Mouse (Mus musculus) liver, embryonic 14.5 days (tissue): ENCODE measurements around the gene Scnn1b. TPM values are rescaled to one million over a fixed set of nuclear protein-coding genes. Genes with fewer than 3 reads are reported as not detected.

Experiments used
- ATAC-seq: fragments of 200-750 bp; cut with Nextera tagmentation; 2 replicates; pipeline ENCODE4 v1.8.0; 2017; ENCODE audit warnings: moderate number of reproducible peaks, mild to moderate bottlenecking, moderate library complexity; ENCODE audit not compliant: insufficient read depth
- DNase-seq, 3 experiments: peaks; one replicate each; pipeline ENCODE4 v3.0.0-alpha.2; 2012 to 2013; ENCODE audit warnings: low read depth in 3 of 3, low spot score in 3 of 3
- H3K27ac ChIP-seq: fragments of 300-500 bp; sonication (generic); 2 replicates; pipeline ENCODE4 v1.5.1; 2014; ENCODE audit warnings: moderate library complexity, mild to moderate bottlenecking, control low read depth, inconsistent platforms
- H3K27me3 ChIP-seq: fragments of 300-500 bp; sonication (generic); 2 replicates; pipeline ENCODE4 v1.6.1; 2014; ENCODE audit warnings: mild to moderate bottlenecking, low read length, moderate library complexity; ENCODE audit not compliant: control insufficient read depth, insufficient read depth
- H3K36me3 ChIP-seq: fragments of 300-500 bp; sonication (generic); replicated peaks from 2 replicates; pipeline ENCODE4 v1.6.1; 2014; ENCODE audit warnings: low read depth; ENCODE audit not compliant: control insufficient read depth, insufficient read depth
- H3K4me1 ChIP-seq, 2 experiments: fragments of 200-500 bp in 1 of 2; fragments of 300-500 bp in 1 of 2; sonication (generic) in 1 of 2; replicated peaks; 2 replicates each; pipeline ENCODE4 v1.6.1; 2012 to 2014; ENCODE audit warnings: antibody characterized with exemption in 1 of 2, inconsistent platforms in 1 of 2, low read length in 1 of 2; ENCODE audit not compliant: control insufficient read depth in 2 of 2, insufficient read depth in 2 of 2
- H3K4me2 ChIP-seq: fragments of 300-500 bp; sonication (generic); 2 replicates; pipeline ENCODE4 v1.6.1; 2014; ENCODE audit warnings: low read depth, mild to moderate bottlenecking, control low read depth, moderate library complexity
- H3K4me3 ChIP-seq, 2 experiments: fragments of 200-500 bp in 1 of 2; fragments of 300-500 bp in 1 of 2; sonication (generic) in 1 of 2; 2 replicates each; pipeline ENCODE4 v1.5.1; 2012 to 2014; ENCODE audit warnings: low read depth in 2 of 2, low read length in 2 of 2, mild to moderate bottlenecking in 2 of 2, control low read depth in 1 of 2, inconsistent platforms in 1 of 2, moderate library complexity in 1 of 2; ENCODE audit not compliant: insufficient read depth in 1 of 2
- H3K9ac ChIP-seq: fragments of 300-500 bp; sonication (generic); replicated peaks from 2 replicates; pipeline ENCODE4 v1.6.1; 2014; ENCODE audit warnings: mild to moderate bottlenecking, control low read depth, moderate library complexity
- H3K9me3 ChIP-seq: fragments of 300-500 bp; sonication (generic); 2 replicates; pipeline ENCODE4 v1.6.1; 2016; ENCODE audit warnings: low read length, mixed read lengths; ENCODE audit not compliant: control insufficient read depth
- CTCF ChIP-seq: IDR thresholded peaks from 2 replicates; pipeline ENCODE4 v1.5.1; 2016; ENCODE audit warnings: antibody characterized with exemption, low read depth, control low read depth
- EP300 ChIP-seq: IDR thresholded peaks from 2 replicates; pipeline ENCODE4 v1.6.1; 2016; ENCODE audit warnings: antibody characterized with exemption, low read depth
- WGBS: fragments of 180-500 bp; shearing (Covaris S2); extraction: QIAGEN DNeasy Blood & Tissue Kit; methylation state at CpG from one replicate; pipeline ENCODE4 v1.1.7; 2014; ENCODE audit not compliant: insufficient replicate concordance; 5-methylcytosine and 5-hydroxymethylcytosine counted together
- polyA plus RNA-seq, 2 experiments: library from polyadenylated mRNA; depleted of rRNA in 1 of 2; stranded (reverse) in 1 of 2; unstranded in 1 of 2; fragments of >200 nt; fragmentation: Nextera tagmentation in 1 of 2; extraction: Ambion mirVana in 1 of 2; gene quantifications; 2 replicates each; pipeline versions ENCODE4 v1.2.1 to v1.2.3; 2012 to 2014

Gene Scnn1b
- polyA plus RNA-seq, 2 experiments, result 0.01 TPM; not detected in 1

DNA sequence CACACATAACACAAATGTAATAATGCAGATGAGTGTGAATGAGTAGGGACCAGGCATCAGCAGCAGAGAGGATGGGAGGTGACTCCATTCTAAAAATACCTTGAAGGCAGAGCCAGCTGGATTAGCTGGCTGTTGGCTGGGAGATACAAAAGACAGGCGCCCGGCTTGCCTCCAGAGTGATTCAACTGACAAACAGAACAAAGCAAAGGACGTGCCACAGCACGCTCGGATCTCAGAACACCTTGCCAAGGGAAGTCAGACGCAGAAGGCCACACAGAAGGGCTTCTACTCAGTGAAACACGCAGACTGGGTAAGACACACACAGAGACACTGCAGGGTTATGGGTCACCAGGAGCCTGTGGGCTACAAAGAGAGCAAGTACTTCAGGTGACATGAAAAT, 24.0 kb upstream of the Scnn1b start:
- no peaks in the 10 kb centered on the region for H3K4me1 ChIP-seq
- ATAC-seq (no peak), DNase-seq (no peak)
- 71% methylated on average over 7 of the region's 7 CpGs for WGBS
- TF ChIP-seq EP300 (no peak), CTCF (no peak)
- no peaks in the 10 kb centered on the region for H3K9me3 ChIP-seq
- no peaks in the 10 kb centered on the region for H3K36me3 ChIP-seq
- H3K9ac ChIP-seq, result no peak overlapping the region
- H3K4me2 ChIP-seq, result no peak overlapping the region
- no peaks in the 10 kb centered on the region for H3K27me3 ChIP-seq
- H3K27ac ChIP-seq, result no peak overlapping the region
- H3K4me3 ChIP-seq, result no peak overlapping the region

DNA sequence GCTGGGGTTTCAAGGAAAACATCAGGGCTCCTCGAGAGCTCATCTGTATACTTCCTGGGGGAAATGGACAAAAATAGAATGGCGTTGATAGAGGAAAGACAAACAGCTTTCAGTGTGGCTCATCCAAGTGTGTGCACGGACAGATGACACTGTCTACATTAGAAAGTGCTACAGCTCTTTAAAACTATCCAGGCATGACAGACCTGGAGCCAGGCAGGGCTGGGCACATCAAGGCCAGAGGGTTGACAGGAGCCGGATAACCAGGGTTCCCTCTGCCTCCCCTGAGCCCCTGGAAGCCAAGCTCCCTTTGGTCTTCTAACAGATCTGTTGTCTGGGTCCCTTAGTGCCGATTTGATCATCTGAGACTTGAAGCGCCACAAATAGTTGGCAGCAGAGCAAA, 22.6 kb upstream of the Scnn1b start:
- Histone ChIP-seq H3K27me3 (no peaks in the 10 kb centered on the region), H3K4me2 (no peak overlapping the region), H3K9ac (no peak overlapping the region), H3K4me1 (no peaks in the 10 kb centered on the region), H3K4me3 (no peak overlapping the region), H3K27ac (no peak overlapping the region), H3K36me3 (no peaks in the 10 kb centered on the region), H3K9me3 (no peaks in the 10 kb centered on the region)
- WGBS, result 46% methylated on average over 6 of the region's 6 CpGs
- no peak for TF ChIP-seq EP300
- TF ChIP-seq CTCF, result no peak
- ATAC-seq (no peak), DNase-seq (no peak)

DNA sequence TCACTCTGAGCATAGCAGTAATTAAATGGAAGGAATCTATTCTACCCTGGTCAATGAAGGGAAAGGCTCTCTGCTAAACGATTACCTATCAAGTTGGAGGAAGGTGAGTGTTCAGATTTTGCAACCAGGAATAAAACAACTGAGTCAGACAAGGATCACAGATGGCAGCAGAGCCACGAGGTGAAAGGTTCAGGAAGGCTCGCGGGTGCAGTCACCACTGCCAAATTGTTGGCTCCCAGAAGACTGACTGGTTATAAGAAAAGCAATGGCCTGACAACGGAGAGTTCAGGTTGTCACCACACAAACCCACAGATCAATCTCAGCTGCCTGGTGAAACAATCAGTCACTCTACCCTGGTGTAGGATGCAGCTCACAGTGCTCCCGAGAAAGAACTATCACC, 18.9 kb upstream of the Scnn1b start:
- no peak overlapping the region for H3K27ac ChIP-seq
- H3K4me1 ChIP-seq, result no peaks in the 10 kb centered on the region
- H3K4me2 ChIP-seq, result no peak overlapping the region
- H3K27me3 ChIP-seq, result no peaks in the 10 kb centered on the region
- ATAC-seq (no peak), DNase-seq (no peak)
- no peak overlapping the region for H3K4me3 ChIP-seq
- no peaks in the 10 kb centered on the region for H3K9me3 ChIP-seq
- 61% methylated on average over 6 of the region's 6 CpGs for WGBS
- no peaks in the 10 kb centered on the region for H3K36me3 ChIP-seq
- TF ChIP-seq CTCF (no peak), EP300 (no peak)
- H3K9ac ChIP-seq, result no peak overlapping the region

DNA sequence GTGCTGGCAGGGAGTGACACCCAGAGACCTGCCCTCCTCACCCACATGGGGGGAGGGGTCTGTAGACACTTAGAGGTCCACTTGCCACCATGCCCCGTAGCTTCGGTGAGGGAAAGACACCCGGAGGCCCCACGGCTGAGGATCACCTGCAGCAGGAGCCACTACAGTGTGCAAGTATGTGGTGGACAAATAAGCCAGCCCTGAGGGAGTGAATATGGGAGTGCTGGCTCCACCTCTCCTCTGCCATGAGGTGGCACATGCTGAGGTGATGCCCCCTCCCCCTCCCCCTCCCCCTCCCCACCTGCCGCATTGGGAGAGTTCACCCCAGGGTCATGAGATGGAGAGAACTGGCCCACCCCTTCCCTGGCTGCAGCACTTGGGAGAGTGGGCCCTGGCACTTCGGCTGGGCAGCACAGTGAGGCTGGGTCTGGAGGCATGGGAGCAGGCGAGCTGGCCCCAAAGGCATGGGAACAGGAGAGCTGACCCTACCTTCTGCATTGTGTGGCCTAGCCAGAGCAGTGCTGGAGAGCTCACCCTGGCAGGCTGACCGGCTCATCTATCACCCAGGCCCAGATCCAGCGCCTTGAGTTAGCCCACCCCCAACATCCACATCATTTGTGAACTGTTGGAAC, 16.2 kb upstream of the Scnn1b start:
- no peak overlapping the region for H3K27ac ChIP-seq
- no peaks in the 10 kb centered on the region for H3K36me3 ChIP-seq
- 57% methylated on average over 9 of the region's 9 CpGs for WGBS
- TF ChIP-seq CTCF, result no peak
- no peak for TF ChIP-seq EP300
- no peak overlapping the region for H3K4me3 ChIP-seq
- no peaks in the 10 kb centered on the region for H3K9me3 ChIP-seq
- H3K9ac ChIP-seq, result no peak overlapping the region
- H3K4me2 ChIP-seq, result no peak overlapping the region
- no peaks in the 10 kb centered on the region for H3K27me3 ChIP-seq
- no peaks in the 10 kb centered on the region for H3K4me1 ChIP-seq
- ATAC-seq, result no peak
- DNase-seq, result no peak

DNA sequence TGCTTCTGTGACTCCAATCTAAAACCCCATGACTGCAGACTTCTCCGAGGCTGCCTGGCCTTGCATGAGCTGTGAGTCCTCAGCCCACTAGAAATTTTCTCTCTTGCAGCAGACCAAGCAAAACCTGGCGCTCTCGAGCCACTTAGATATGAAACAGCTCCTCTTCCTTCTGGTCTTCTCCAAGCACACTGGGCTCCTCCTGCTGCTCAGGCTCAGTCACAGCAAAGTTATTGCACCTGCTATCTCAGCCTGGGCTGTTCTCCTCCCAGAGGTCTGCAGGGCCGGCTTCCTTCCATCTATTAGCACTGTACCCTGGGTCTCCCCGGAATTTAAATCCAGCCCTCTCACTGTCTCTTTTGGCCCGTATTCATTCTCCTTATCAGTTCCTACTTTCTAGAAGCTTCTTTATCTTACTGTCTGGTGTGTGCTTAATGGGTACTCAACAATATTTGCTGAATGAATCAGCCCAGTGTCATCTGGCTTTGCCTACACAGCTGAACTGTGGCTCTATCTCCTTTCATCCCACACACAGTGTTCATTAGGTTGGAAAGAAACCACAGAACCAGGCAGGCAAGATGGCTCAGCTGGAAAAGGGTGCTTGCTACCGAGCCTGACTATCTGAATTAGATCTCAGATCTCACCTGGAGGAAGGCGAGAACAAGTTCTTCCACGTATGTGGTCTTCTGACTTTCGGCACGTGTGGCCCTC, 7.5 kb upstream of the Scnn1b start:
- TF ChIP-seq EP300 (no peak), CTCF (no peak)
- no peak overlapping the region for H3K4me2 ChIP-seq
- H3K36me3 ChIP-seq, result no peaks in the 10 kb centered on the region
- H3K4me3 ChIP-seq, result no peak overlapping the region
- 63% methylated on average over 11 of the region's 11 CpGs for WGBS
- DNase-seq, result no peak
- H3K4me1 ChIP-seq, result no peaks in the 10 kb centered on the region
- no peak overlapping the region for H3K27ac ChIP-seq
- no peak overlapping the region for H3K9ac ChIP-seq
- no peaks in the 10 kb centered on the region for H3K9me3 ChIP-seq
- H3K27me3 ChIP-seq, result no peaks in the 10 kb centered on the region
- no peak for ATAC-seq
